Mouse (Mus musculus) hindbrain, embryonic 14.5 days (tissue): ENCODE measurements around the gene Gm10668. TPM values are rescaled to one million over a fixed set of nuclear protein-coding genes. Genes with fewer than 3 reads are reported as not detected.
"Not testable (repeated sequence)": the region's sequence is repeated elsewhere in the genome, so short reads cannot be mapped to it uniquely, and the experiment has no call there.

Experiments used
- ATAC-seq: fragments of 200-750 bp; cut with Nextera tagmentation; 2 replicates; pipeline ENCODE4 v1.8.0; 2017; ENCODE audit warnings: moderate number of reproducible peaks, mild to moderate bottlenecking, moderate TSS enrichment, moderate library complexity; ENCODE audit not compliant: low FRiP score
- DNase-seq: peaks from one replicate; pipeline ENCODE4 v3.0.0-alpha.2; 2015; ENCODE audit warnings: low spot score
- H3K27ac ChIP-seq: fragments of 300-500 bp; sonication (generic); 2 replicates; pipeline ENCODE4 v1.5.1; 2014; ENCODE audit warnings: mild to moderate bottlenecking, moderate library complexity
- H3K27me3 ChIP-seq: fragments of 300-500 bp; sonication (generic); 2 replicates; pipeline ENCODE4 v1.6.1; 2014; ENCODE audit warnings: mild to moderate bottlenecking, low read length, mixed read lengths; ENCODE audit not compliant: control insufficient read depth, insufficient read depth
- H3K36me3 ChIP-seq: fragments of 300-500 bp; sonication (generic); replicated peaks from 2 replicates; pipeline ENCODE4 v1.6.1; 2014; ENCODE audit not compliant: control insufficient read depth, insufficient read depth
- H3K4me1 ChIP-seq: fragments of 300-500 bp; sonication (generic); replicated peaks from 2 replicates; pipeline ENCODE4 v1.6.1; 2014; ENCODE audit warnings: antibody characterized with exemption, low read length, mixed read lengths; ENCODE audit not compliant: control insufficient read depth, insufficient read depth
- H3K4me2 ChIP-seq: fragments of 300-500 bp; sonication (generic); replicated peaks from 2 replicates; pipeline ENCODE4 v1.6.1; 2014; ENCODE audit warnings: mild to moderate bottlenecking, moderate library complexity
- H3K4me3 ChIP-seq: fragments of 300-500 bp; sonication (generic); replicated peaks from 2 replicates; pipeline ENCODE4 v1.5.1; 2014; ENCODE audit warnings: mild to moderate bottlenecking, low read length
- H3K9ac ChIP-seq: fragments of 300-500 bp; sonication (generic); 2 replicates; pipeline ENCODE4 v1.6.1; 2014
- H3K9me3 ChIP-seq: fragments of 300-500 bp; sonication (generic); 2 replicates; pipeline ENCODE4 v1.6.1; 2016; ENCODE audit warnings: low read length; ENCODE audit not compliant: control insufficient read depth
- WGBS: fragments of 180-500 bp; shearing (Covaris S2); extraction: QIAGEN DNeasy Blood & Tissue Kit; methylation state at CpG from one replicate; pipeline ENCODE4 v1.1.7; 2014; 5-methylcytosine and 5-hydroxymethylcytosine counted together
- polyA plus RNA-seq: library from polyadenylated mRNA; unstranded; fragments of >200 nt; fragmentation: Nextera tagmentation; extraction: Ambion mirVana; gene quantifications from 2 replicates; pipeline ENCODE4 v1.2.1, GENCODE M21; 2014

Gene Gm10668
- polyA plus RNA-seq = not detected in 2 replicates

- not testable (repeated sequence) for H3K36me3 ChIP-seq, DNase-seq, H3K4me2 ChIP-seq, H3K4me3 ChIP-seq, H3K4me1 ChIP-seq, H3K27ac ChIP-seq, ATAC-seq, H3K9me3 ChIP-seq, H3K27me3 ChIP-seq, H3K9ac ChIP-seq
- no CpG with 5 or more reads among the region's 1 CpGs for WGBS
These were observed at the start of gene Gm10668 for GRCm38 (mm10) chr7:20730524-20730923. Gene Gm10668, minus strand, starts transcription at chr7:20730624.

- no CpG with 5 or more reads among the region's 3 CpGs for WGBS
- DNase-seq, H3K36me3 ChIP-seq, H3K4me3 ChIP-seq, H3K4me2 ChIP-seq, ATAC-seq, H3K4me1 ChIP-seq, H3K27ac ChIP-seq, H3K9ac ChIP-seq, H3K9me3 ChIP-seq, H3K27me3 ChIP-seq: not testable (repeated sequence)
These were observed 40.5 kb upstream of the Gm10668 start, which contains the start of gene Vmn1r112 for GRCm38 (mm10) chr7:20770885-20771284. Gene Vmn1r112, plus strand, starts transcription at chr7:20771185.

DNA sequence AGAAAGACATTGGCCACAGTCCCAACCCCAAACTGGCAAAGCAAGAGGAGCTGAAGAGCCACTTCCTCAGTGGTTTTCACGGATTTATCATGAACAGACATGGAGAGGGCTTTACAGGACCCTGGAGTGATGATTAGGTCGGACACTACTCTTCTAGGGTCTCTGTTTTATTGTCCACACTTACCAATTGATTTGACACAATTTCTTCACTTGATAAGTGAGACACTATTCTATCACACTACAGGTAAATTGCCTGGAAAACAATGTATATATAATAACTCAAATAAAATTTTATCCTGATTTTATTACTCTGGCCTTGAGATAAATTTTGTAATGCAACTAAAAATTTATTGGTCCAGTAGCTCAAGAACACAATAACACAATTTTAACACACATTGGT, 27.3 kb downstream of the Gm10668 start, which contains the start of gene Vmn1r111:
Gene Vmn1r111, minus strand, starts transcription at position 101 of the 400 bp plus-strand sequence.
- not testable (repeated sequence) for H3K27ac ChIP-seq, H3K4me1 ChIP-seq, H3K27me3 ChIP-seq, ATAC-seq, H3K4me2 ChIP-seq, H3K9me3 ChIP-seq, H3K36me3 ChIP-seq, H3K9ac ChIP-seq, H3K4me3 ChIP-seq, DNase-seq
- no CpG with 5 or more reads among the region's 2 CpGs for WGBS

Other genes with a start within 250 kb of the Gm10668 start
- not detected in 2 replicates for gene Vmn1r103, start 220.1 kb downstream of the Gm10668 start, polyA plus RNA-seq
- gene Vmn1r104, start 196.8 kb downstream of the Gm10668 start, polyA plus RNA-seq = not detected in 2 replicates
- not detected in 2 replicates for gene Gm5726, start 184.9 kb downstream of the Gm10668 start, polyA plus RNA-seq
- gene Gm4141, start 154.4 kb downstream of the Gm10668 start, polyA plus RNA-seq = not detected in 2 replicates
- not detected in 2 replicates for gene Gm4513, start 131.6 kb downstream of the Gm10668 start, polyA plus RNA-seq
- not detected in 2 replicates for gene Vmn1r107, start 61.7 kb downstream of the Gm10668 start, polyA plus RNA-seq
- gene Vmn1r111, start 27.4 kb downstream of the Gm10668 start, polyA plus RNA-seq = not detected in 2 replicates
- not detected in 2 replicates for gene Vmn1r112, start 40.6 kb upstream of the Gm10668 start, polyA plus RNA-seq
- gene Vmn1r113, start 56.7 kb upstream of the Gm10668 start, polyA plus RNA-seq = not detected in 2 replicates
- not detected in 2 replicates for gene Vmn1r114, start 81.6 kb upstream of the Gm10668 start, polyA plus RNA-seq
- gene Vmn1r115, start 114.4 kb upstream of the Gm10668 start, polyA plus RNA-seq = not detected in 2 replicates
- gene Vmn1r116, start 141.6 kb upstream of the Gm10668 start, polyA plus RNA-seq = not detected in 2 replicates
- gene Vmn1r117, start 153.5 kb upstream of the Gm10668 start, polyA plus RNA-seq = not detected in 2 replicates
- not detected in 2 replicates for gene Vmn1r118, start 181.7 kb upstream of the Gm10668 start, polyA plus RNA-seq